Mouse (Mus musculus) T-helper 2 cell (primary cell): ENCODE data around the gene Hras.

Experiments
- in situ Hi-C: fragments of 300-600 bp; cut with MboI, MseI; formaldehyde crosslinking; loops from one replicate; pipeline ENCODE4 v1.15.1; 2025; ENCODE audit warnings: high pct_unique_total_duplicates

Gene Hras

GRCm38 (mm10) chr7:141213605-141214235 lies 19.9 kb upstream of the Hras start, which contains the start of gene Lmntd2:
TSS of gene Lmntd2 (minus strand) at chr7:141214080.
- in situ Hi-C loops = loop anchor here (5.0 kb wide), 1 partner anchor 61 kb away; no protein-coding TSS in a partner anchor

- in situ Hi-C loops = loop anchor here (5.0 kb wide), 1 partner anchor 61 kb away; no protein-coding TSS in a partner anchor
Observed at GRCm38 (mm10) chr7:141213133-141213532, 19.3 kb upstream of the Hras start.

GRCm38 (mm10) chr7:141210606-141211131 lies 16.9 kb upstream of the Hras start:
- in situ Hi-C loops = loop anchor here (5.0 kb wide), 1 partner anchor 58 kb away; no protein-coding TSS in a partner anchor

- in situ Hi-C loops = loop anchor here (5.0 kb wide), 1 partner anchor 58 kb away; no protein-coding TSS in a partner anchor
Observed at GRCm38 (mm10) chr7:141210137-141210536, 16.3 kb upstream of the Hras start.

GRCm38 (mm10) chr7:141209526-141209925 lies 15.7 kb upstream of the Hras start:
- in situ Hi-C loops = no loop called here

GRCm38 (mm10) chr7:141206182-141206937 lies 12.6 kb upstream of the Hras start:
- in situ Hi-C loops = no loop called here

- in situ Hi-C loops = no loop called here
Observed at GRCm38 (mm10) chr7:141205504-141205903, 11.7 kb upstream of the Hras start.

- in situ Hi-C loops = no loop called here
Observed at GRCm38 (mm10) chr7:141204546-141204945, 10.7 kb upstream of the Hras start.

GRCm38 (mm10) chr7:141198121-141198520 lies 4.3 kb upstream of the Hras start:
- in situ Hi-C loops = no loop called here

- in situ Hi-C loops = no loop called here
Observed at GRCm38 (mm10) chr7:141196619-141197282, 2.9 kb upstream of the Hras start.

GRCm38 (mm10) chr7:141195754-141196153 lies 1.9 kb upstream of the Hras start:
- in situ Hi-C loops = no loop called here

- in situ Hi-C loops = no loop called here
Observed at GRCm38 (mm10) chr7:141194830-141195229, 1.0 kb upstream of the Hras start.

GRCm38 (mm10) chr7:141194409-141194808 lies 604 bp upstream of the Hras start:
- in situ Hi-C loops = no loop called here

- in situ Hi-C loops = no loop called here
Observed at GRCm38 (mm10) chr7:141193348-141193856, 403 bp downstream of the Hras start.

GRCm38 (mm10) chr7:141192776-141193347 lies 943 bp downstream of the Hras start:
- in situ Hi-C loops = no loop called here

GRCm38 (mm10) chr7:141191796-141192685 lies 1.8 kb downstream of the Hras start:
- in situ Hi-C loops = no loop called here

- in situ Hi-C loops = no loop called here
Observed at GRCm38 (mm10) chr7:141191036-141191435, 2.8 kb downstream of the Hras start.

GRCm38 (mm10) chr7:141190220-141190619 lies 3.6 kb downstream of the Hras start:
- in situ Hi-C loops = no loop called here

- in situ Hi-C loops = no loop called here
Observed at GRCm38 (mm10) chr7:141188733-141189132, 5.1 kb downstream of the Hras start.

- in situ Hi-C loops = no loop called here
Observed at GRCm38 (mm10) chr7:141188194-141188593, 5.6 kb downstream of the Hras start.
